Mouse (Mus musculus) hindbrain, embryonic 14.5 days (tissue): ENCODE measurements around the gene Grb10. TPM values are rescaled to one million over a fixed set of nuclear protein-coding genes. Genes with fewer than 3 reads are reported as not detected.

Source experiments
- ATAC-seq: fragments of 200-750 bp; cut with Nextera tagmentation; 2 replicates; pipeline ENCODE4 v1.8.0; 2017; ENCODE audit warnings: moderate number of reproducible peaks, mild to moderate bottlenecking, moderate TSS enrichment, moderate library complexity; ENCODE audit not compliant: low FRiP score
- DNase-seq: peaks from one replicate; pipeline ENCODE4 v3.0.0-alpha.2; 2015; ENCODE audit warnings: low spot score
- H3K27ac ChIP-seq: fragments of 300-500 bp; sonication (generic); 2 replicates; pipeline ENCODE4 v1.5.1; 2014; ENCODE audit warnings: mild to moderate bottlenecking, moderate library complexity
- H3K27me3 ChIP-seq: fragments of 300-500 bp; sonication (generic); 2 replicates; pipeline ENCODE4 v1.6.1; 2014; ENCODE audit warnings: mild to moderate bottlenecking, low read length, mixed read lengths; ENCODE audit not compliant: control insufficient read depth, insufficient read depth
- H3K36me3 ChIP-seq: fragments of 300-500 bp; sonication (generic); replicated peaks from 2 replicates; pipeline ENCODE4 v1.6.1; 2014; ENCODE audit not compliant: control insufficient read depth, insufficient read depth
- H3K4me1 ChIP-seq: fragments of 300-500 bp; sonication (generic); replicated peaks from 2 replicates; pipeline ENCODE4 v1.6.1; 2014; ENCODE audit warnings: antibody characterized with exemption, low read length, mixed read lengths; ENCODE audit not compliant: control insufficient read depth, insufficient read depth
- H3K4me2 ChIP-seq: fragments of 300-500 bp; sonication (generic); replicated peaks from 2 replicates; pipeline ENCODE4 v1.6.1; 2014; ENCODE audit warnings: mild to moderate bottlenecking, moderate library complexity
- H3K4me3 ChIP-seq: fragments of 300-500 bp; sonication (generic); replicated peaks from 2 replicates; pipeline ENCODE4 v1.5.1; 2014; ENCODE audit warnings: mild to moderate bottlenecking, low read length
- H3K9ac ChIP-seq: fragments of 300-500 bp; sonication (generic); 2 replicates; pipeline ENCODE4 v1.6.1; 2014
- H3K9me3 ChIP-seq: fragments of 300-500 bp; sonication (generic); 2 replicates; pipeline ENCODE4 v1.6.1; 2016; ENCODE audit warnings: low read length; ENCODE audit not compliant: control insufficient read depth
- WGBS: fragments of 180-500 bp; shearing (Covaris S2); extraction: QIAGEN DNeasy Blood & Tissue Kit; methylation state at CpG from one replicate; pipeline ENCODE4 v1.1.7; 2014; 5-methylcytosine and 5-hydroxymethylcytosine counted together
- polyA plus RNA-seq: library from polyadenylated mRNA; unstranded; fragments of >200 nt; fragmentation: Nextera tagmentation; extraction: Ambion mirVana; gene quantifications from 2 replicates; pipeline ENCODE4 v1.2.1, GENCODE M21; 2014

Grb10 gene
- polyA plus RNA-seq, 1 experiment from 2014 or later: 49.5 TPM

- Histone ChIP-seq H3K4me1 (no peaks in the 10 kb centered on the region), H3K4me2 (no peak overlapping the region), H3K27me3 (peaks cover 43% of the 10 kb centered on the region), H3K36me3 (no peaks in the 10 kb centered on the region), H3K4me3 (no peak overlapping the region), H3K27ac (no peak overlapping the region), H3K9ac (no peak overlapping the region), H3K9me3 (no peaks in the 10 kb centered on the region)
- WGBS: 47% methylated on average over 3 of the region's 3 CpGs
- ATAC-seq (no peak), DNase-seq (no peak)
These were observed 5.8 kb upstream of the Grb10 start for GRCm38 (mm10) chr11:12044245-12044644.

GRCm38 (mm10) chr11:12041787-12042186 is 3.3 kb upstream of the Grb10 start:
- DNase-seq: no peak
- no peak overlapping the region for H3K27ac ChIP-seq
- peaks cover 60% of the 10 kb centered on the region for H3K27me3 ChIP-seq
- no peak overlapping the region for H3K9ac ChIP-seq
- WGBS: 78% methylated on average over 4 of the region's 4 CpGs
- H3K36me3 ChIP-seq: no peaks in the 10 kb centered on the region
- ATAC-seq: no peak
- H3K9me3 ChIP-seq: no peaks in the 10 kb centered on the region
- no peak overlapping the region for H3K4me3 ChIP-seq
- H3K4me2 ChIP-seq: no peak overlapping the region
- 0 out of 2 replicates have a peak, but pooled peaks cover 10% of the 10 kb centered on the region for H3K4me1 ChIP-seq

DNA sequence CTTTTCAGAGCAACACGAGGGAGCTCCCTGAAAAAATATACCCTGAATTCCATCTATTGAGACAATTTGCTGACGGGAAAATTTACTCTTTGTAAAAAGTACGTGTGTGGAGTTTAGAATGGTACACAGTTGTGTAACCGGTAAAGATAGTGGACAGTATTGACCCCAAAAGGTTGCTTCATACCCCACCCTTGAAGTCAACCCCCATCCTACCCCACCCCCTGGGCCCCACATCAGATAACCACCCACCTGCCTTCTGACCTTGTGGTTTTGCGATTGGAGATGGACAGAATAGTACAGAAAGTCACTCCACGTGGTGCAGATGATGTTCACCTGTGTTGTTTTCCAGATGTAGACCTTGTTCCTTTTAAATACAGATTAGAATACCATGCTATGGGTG is 2.9 kb upstream of the Grb10 start:
- peaks cover 64% of the 10 kb centered on the region for H3K27me3 ChIP-seq
- no peak overlapping the region for H3K9ac ChIP-seq
- WGBS: 86% methylated on average over 6 of the region's 6 CpGs
- DNase-seq (no peak), ATAC-seq (no peak)
- no peaks in the 10 kb centered on the region for H3K9me3 ChIP-seq
- no peak overlapping the region for H3K27ac ChIP-seq
- H3K4me3 ChIP-seq: no peak overlapping the region
- H3K4me2 ChIP-seq: no peak overlapping the region
- 0 out of 2 replicates have a peak, but pooled peaks cover 10% of the 10 kb centered on the region for H3K4me1 ChIP-seq
- H3K36me3 ChIP-seq: no peaks in the 10 kb centered on the region

- no peak overlapping the region for H3K9ac ChIP-seq
- no peak for DNase-seq
- WGBS: 87% methylated on average over 4 of the region's 4 CpGs
- 0 out of 2 replicates have a peak, but pooled peaks cover 10% of the 10 kb centered on the region for H3K4me1 ChIP-seq
- no peak overlapping the region for H3K4me2 ChIP-seq
- no peak overlapping the region for H3K27ac ChIP-seq
- no peak for ATAC-seq
- H3K27me3 ChIP-seq: peaks cover 74% of the 10 kb centered on the region
- no peaks in the 10 kb centered on the region for H3K36me3 ChIP-seq
- H3K9me3 ChIP-seq: no peaks in the 10 kb centered on the region
- H3K4me3 ChIP-seq: no peak overlapping the region
These were observed 1.9 kb upstream of the Grb10 start for GRCm38 (mm10) chr11:12040391-12040790.

GRCm38 (mm10) chr11:12039748-12040147 is 1.3 kb upstream of the Grb10 start:
- no peak for ATAC-seq
- H3K4me1 ChIP-seq: 0 out of 2 replicates have a peak, but pooled peaks cover 10% of the 10 kb centered on the region
- H3K4me3 ChIP-seq: no peak overlapping the region
- DNase-seq: no peak
- H3K9me3 ChIP-seq: no peaks in the 10 kb centered on the region
- 54% methylated on average over 6 of the region's 6 CpGs for WGBS
- H3K9ac ChIP-seq: no peak overlapping the region
- H3K36me3 ChIP-seq: no peaks in the 10 kb centered on the region
- no peak overlapping the region for H3K27ac ChIP-seq
- no peak overlapping the region for H3K4me2 ChIP-seq
- peaks cover 80% of the 10 kb centered on the region for H3K27me3 ChIP-seq

DNA sequence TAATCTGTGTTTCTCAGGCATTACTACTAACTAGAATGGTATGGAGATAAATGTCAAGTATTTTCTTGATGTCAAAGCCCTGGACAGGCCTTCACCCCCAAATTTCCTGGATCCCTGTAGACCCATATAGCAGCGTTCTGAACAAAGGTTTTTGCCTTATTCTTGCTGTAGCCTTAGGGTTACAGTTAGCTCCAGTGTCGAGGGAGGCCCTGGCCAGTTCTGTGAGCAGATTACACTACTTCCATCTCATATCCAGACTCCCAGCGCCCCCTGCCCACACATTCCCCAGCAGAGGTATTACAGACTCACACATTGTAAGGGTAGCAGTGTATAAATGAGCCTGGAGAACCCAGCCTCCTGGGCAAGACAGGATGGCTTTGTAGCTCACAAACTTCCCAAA is 615 bp upstream of the Grb10 start:
- Histone ChIP-seq H3K9me3 (no peaks in the 10 kb centered on the region), H3K9ac (no peak overlapping the region), H3K4me1 (0 out of 2 replicates have a peak, but pooled peaks cover 10% of the 10 kb centered on the region), H3K4me2 (no peak overlapping the region), H3K27me3 (peaks cover 82% of the 10 kb centered on the region), H3K27ac (no peak overlapping the region), H3K36me3 (no peaks in the 10 kb centered on the region), H3K4me3 (no peak overlapping the region)
- no peak for DNase-seq
- 12% methylated on average over 3 of the region's 3 CpGs for WGBS
- peak; percentile 49; the same call in 1 of the 2 replicates for ATAC-seq

GRCm38 (mm10) chr11:12037689-12038469 is 604 bp downstream of the Grb10 start:
- Histone ChIP-seq H3K27me3 (peaks cover 89% of the 10 kb centered on the region), H3K36me3 (no peaks in the 10 kb centered on the region), H3K9me3 (0 out of 2 replicates have a peak, but pooled peaks cover 3% of the 10 kb centered on the region), H3K4me1 (0 out of 2 replicates have a peak, but pooled peaks cover 10% of the 10 kb centered on the region), H3K4me2 (peak overlapping the region; percentile 53), H3K27ac (no peak overlapping the region), H3K9ac (peak overlapping the region; percentile 67), H3K4me3 (peak overlapping the region; percentile 45)
- ATAC-seq: peak; percentile 56; the same call in 1 of the 2 replicates
- DNase-seq: no peak
- WGBS: 5% methylated on average over 47 of the region's 48 CpGs

- DNase-seq: no peak
- peak; percentile 68 for ATAC-seq
- Histone ChIP-seq H3K36me3 (no peaks in the 10 kb centered on the region), H3K27ac (peak overlapping the region; percentile 66), H3K27me3 (peaks cover 91% of the 10 kb centered on the region), H3K9me3 (0 out of 2 replicates have a peak, but pooled peaks cover 3% of the 10 kb centered on the region), H3K9ac (peak overlapping the region; percentile 67), H3K4me2 (peak overlapping the region; percentile 53), H3K4me1 (0 out of 2 replicates have a peak, but pooled peaks cover 10% of the 10 kb centered on the region), H3K4me3 (peak overlapping the region; percentile 45)
- under 1% methylated on average over 74 of the region's 93 CpGs for WGBS
These were observed 1.3 kb downstream of the Grb10 start for GRCm38 (mm10) chr11:12037075-12037686.
